Mouse (Mus musculus): Measurements from ENCODE around the gene Kif26b.

GRCm38 (mm10) chr1:178635470-178635869, 106.5 kb downstream of the Kif26b start:
- TF ChIP-seq CTCF (IDR thresholded peaks at IDR 0.05; ENCODE audit: low read depth, low read length) (no peak), GATA1 (IDR thresholded peaks at IDR 0.05; ENCODE audit: borderline replicate concordance, low read length) (no peak)

All from G1E (cell line).